Mouse (Mus musculus): ENCODE data around the gene Mrps34.

Mrps34 gene

GRCm38 (mm10) chr17:24881738-24882440 lies 13.0 kb upstream of the Mrps34 start:
- DNase-seq = peak in 1 of 2 experiments; percentile 69

- DNase-seq = no peak
These were observed 10.5 kb upstream of the Mrps34 start for GRCm38 (mm10) chr17:24884391-24884790.

GRCm38 (mm10) chr17:24885356-24886133 lies 9.4 kb upstream of the Mrps34 start:
- DNase-seq = peak; percentile 33 to 58

- peak; percentile 99 for DNase-seq
These were observed 8.6 kb upstream of the Mrps34 start, which contains the start of the genes Nubp2 and Spsb3 for GRCm38 (mm10) chr17:24886134-24886931. TSS of gene Nubp2 (minus strand) at chr17:24886349. TSS of gene Spsb3 (plus strand) at chr17:24886643.

- no peak for DNase-seq
These were observed 8.0 kb upstream of the Mrps34 start for GRCm38 (mm10) chr17:24886932-24887271.

- peak; percentile 56 to 57 for DNase-seq
These were observed 7.4 kb upstream of the Mrps34 start for GRCm38 (mm10) chr17:24887291-24888080.

GRCm38 (mm10) chr17:24888862-24889261 lies 6.1 kb upstream of the Mrps34 start:
- DNase-seq = no peak

- no peak for DNase-seq
These were observed 4.5 kb upstream of the Mrps34 start for GRCm38 (mm10) chr17:24890151-24891092.

- DNase-seq = peak; percentile 76 to 79
These were observed 3.6 kb upstream of the Mrps34 start for GRCm38 (mm10) chr17:24891321-24891720.

GRCm38 (mm10) chr17:24892785-24893184 lies 2.1 kb upstream of the Mrps34 start:
- peak; percentile 52 to 57 for DNase-seq

- peak in 1 of 2 experiments; percentile 40 for DNase-seq
These were observed 1.6 kb upstream of the Mrps34 start for GRCm38 (mm10) chr17:24893276-24893675.

GRCm38 (mm10) chr17:24894061-24894994 lies 588 bp upstream of the Mrps34 start:
- peak in 1 of 2 experiments; percentile 51 for DNase-seq

GRCm38 (mm10) chr17:24895571-24896240 lies 790 bp downstream of the Mrps34 start:
- DNase-seq = peak in 1 of 2 experiments; percentile 43

- DNase-seq = peak; percentile 82 to 85
These were observed 1.5 kb downstream of the Mrps34 start, which contains the start of gene Nme3 for GRCm38 (mm10) chr17:24896241-24896992. TSS of gene Nme3 (plus strand) at chr17:24896500.

GRCm38 (mm10) chr17:24896993-24897269 lies 2.0 kb downstream of the Mrps34 start:
- no peak for DNase-seq

- peak in 1 of 2 experiments; percentile 32 for DNase-seq
These were observed 2.7 kb downstream of the Mrps34 start for GRCm38 (mm10) chr17:24897600-24897999.

- DNase-seq = peak; percentile 44 to 54
These were observed 3.3 kb downstream of the Mrps34 start for GRCm38 (mm10) chr17:24898041-24898854.

GRCm38 (mm10) chr17:24899153-24899552 lies 4.2 kb downstream of the Mrps34 start:
- DNase-seq = no peak
